Mouse (Mus musculus) left cerebral cortex, postnatal 36 days (tissue): ENCODE data around the gene Gm17124. TPM values are rescaled to one million over a fixed set of nuclear protein-coding genes. Genes with fewer than 3 reads are reported as not detected.
"Not testable (repeated sequence)": the region's sequence is repeated elsewhere in the genome, so short reads cannot be mapped to it uniquely, and the experiment has no call there.

Experiments
- DNase-seq, 2 experiments: peaks; one replicate each; pipeline ENCODE4 v3.0.0; 2021 to 2022; ENCODE audit warnings: low spot score in 2 of 2, mixed read lengths in 1 of 2
- intact Hi-C: fragments of 180-260 bp; cut with DNase I; formaldehyde crosslinking; loops from one replicate; pipeline ENCODE4 v1.15.1; 2025
- microRNA-seq: library from miRNA; unstranded; fragments of <30 nt; microRNA quantifications from one replicate; pipeline ENCODE4 v1.2.0, GENCODE M21; 2022
- total RNA-seq, 2 experiments: library from RNA; stranded (reverse); gene quantifications; 2 replicates each; pipeline ENCODE4 v1.2.3; 2021

The Gm17124 gene
- not detected for total RNA-seq

DNA sequence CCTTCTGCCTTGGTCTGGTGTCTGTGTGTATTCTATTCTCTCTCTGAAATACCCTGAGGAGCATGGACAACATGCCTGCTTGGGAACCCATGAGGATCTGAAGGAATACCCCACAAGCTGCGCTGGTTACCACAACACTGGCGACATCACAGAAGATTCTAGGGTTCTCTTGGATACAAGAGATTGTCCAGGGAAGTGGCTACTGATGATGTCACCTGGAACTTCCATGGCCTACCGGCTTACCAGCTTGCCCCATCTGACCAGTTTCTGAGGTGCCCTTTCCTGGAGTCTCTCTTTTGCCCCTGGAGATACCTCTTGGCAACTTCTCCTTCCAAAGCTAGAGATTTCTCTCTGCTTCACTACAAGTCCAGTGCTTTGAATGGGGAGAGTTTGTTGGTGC is at the start of gene Gm17124:
Gene Gm17124, minus strand, starts transcription at position 101 of the 400 bp plus-strand sequence.
- DNase-seq, intact Hi-C loops: not testable (repeated sequence)

DNA sequence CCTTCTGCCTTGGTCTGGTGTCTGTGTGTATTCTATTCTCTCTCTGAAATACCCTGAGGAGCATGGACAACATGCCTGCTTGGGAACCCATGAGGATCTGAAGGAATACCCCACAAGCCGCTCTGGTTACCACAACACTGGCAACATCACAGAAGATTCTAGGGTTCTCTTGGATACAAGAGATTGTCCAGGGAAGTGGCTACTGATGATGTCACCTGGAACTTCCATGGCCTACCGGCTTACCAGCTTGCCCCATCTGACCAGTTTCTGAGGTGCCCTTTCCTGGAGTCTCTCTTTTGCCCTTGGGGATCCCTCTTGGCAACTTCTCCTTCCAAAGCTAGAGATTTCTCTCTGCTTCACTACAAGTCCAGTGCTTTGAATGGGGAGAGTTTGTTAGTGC is 42.1 kb upstream of the Gm17124 start, which contains the start of gene Gm3633:
Gene Gm3633, minus strand, starts transcription at position 101 of the 400 bp plus-strand sequence.
- intact Hi-C loops, DNase-seq: not testable (repeated sequence)

Small RNAs within 50 kb of the gene (microRNA-seq; reads per million reads assigned to microRNA genes)
- gene Gm23620 (not detected), gene Gm25228 (not detected)

Other genes with a start within 250 kb of the Gm17124 start
- gene Gm8005, start 160.2 kb downstream of the Gm17124 start, total RNA-seq: not detected
- gene Gm8011, start 136.0 kb downstream of the Gm17124 start, total RNA-seq: not detected
- not detected for gene Gm8020, start 97.5 kb downstream of the Gm17124 start, total RNA-seq
- gene Gm8024, start 75.6 kb downstream of the Gm17124 start, total RNA-seq: not detected
- gene Gm3633, start 42.0 kb upstream of the Gm17124 start, total RNA-seq: not detected
- not detected for gene Gm10378, start 56.1 kb upstream of the Gm17124 start, total RNA-seq
- gene Gm3015, start 168.9 kb upstream of the Gm17124 start, total RNA-seq: not detected
- gene Gm10377, start 198.1 kb upstream of the Gm17124 start, total RNA-seq: not detected